8 mouse cellular contexts compared by ENCODE assay signal in the genomic region with DNA sequence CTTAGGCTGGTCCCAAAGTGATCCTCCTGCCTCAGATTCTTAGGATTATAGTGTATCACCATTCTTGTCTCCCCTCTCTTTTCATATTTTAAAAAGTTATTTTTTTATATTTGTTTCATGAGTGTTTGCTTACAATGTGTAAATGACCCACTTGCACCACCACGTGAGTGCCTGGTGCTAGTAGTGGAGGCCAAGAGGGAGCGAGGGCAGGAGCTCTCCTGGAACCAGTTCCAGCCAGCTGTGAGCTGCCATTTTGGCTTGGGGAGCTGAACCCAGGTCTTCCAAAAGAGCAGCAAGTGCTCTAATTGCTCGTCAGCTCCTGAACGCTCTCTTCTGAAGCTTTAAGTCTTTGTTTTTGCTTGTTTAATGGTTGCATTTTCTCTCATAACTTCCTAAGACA. TPM values are rescaled to one million over a fixed set of nuclear protein-coding genes. Genes with fewer than 3 reads are reported as not detected.
DNase-seq lines count a peak whose midpoint lies in the region; ATAC-seq and TF ChIP-seq lines count a peak whose summit lies in the region.

No protein-coding gene starts in this region.

- H3K4me2 ChIP-seq in forebrain, embryonic 16.5 days (ENCODE audit: low read length), result peak overlapping the region; percentile 83
- peak overlapping the region; percentile 68 for H3K4me2 ChIP-seq in limb, embryonic 12.5 days
- H3K4me2 ChIP-seq in neural tube, embryonic 13.5 days, result peak overlapping the region; percentile 67

- TF ChIP-seq CTCF in thymus, adult 2 months (IDR thresholded peaks at IDR 0.05; ENCODE audit: borderline replicate concordance, control insufficient read depth, extremely low read depth, insufficient read depth, low read length, poor library complexity), result no peak

- H3K4me1 ChIP-seq in megakaryocyte, embryonic 14.5 days, result peaks cover 59% of the 10 kb centered on the region
- H3K4me1 ChIP-seq in forebrain, embryonic 16.5 days (replicated peaks; ENCODE audit: control insufficient read depth, insufficient read depth, low read length), result peaks cover 18% of the 10 kb centered on the region
- peaks cover 21% of the 10 kb centered on the region for H3K4me1 ChIP-seq in limb, embryonic 12.5 days (replicated peaks)
- peaks cover 39% of the 10 kb centered on the region for H3K4me1 ChIP-seq in neural tube, embryonic 13.5 days (replicated peaks)
- H3K4me1 ChIP-seq in thymus, adult 2 months (replicated peaks; ENCODE audit: control insufficient read depth, insufficient read depth, low read length), result peaks cover 11% of the 10 kb centered on the region

- TF ChIP-seq POLR2A in thymus, adult 2 months (IDR thresholded peaks at IDR 0.05; ENCODE audit: control insufficient read depth, extremely low read depth, insufficient read depth, low read length, poor library complexity), result no peak

- no peaks in the 10 kb centered on the region for H3K27me3 ChIP-seq in megakaryocyte, embryonic 14.5 days (replicated peaks)
- no peaks in the 10 kb centered on the region for H3K27me3 ChIP-seq in forebrain, embryonic 16.5 days (replicated peaks; ENCODE audit: control insufficient read depth, insufficient read depth, low read length)
- H3K27me3 ChIP-seq in limb, embryonic 12.5 days, result no peaks in the 10 kb centered on the region
- no peaks in the 10 kb centered on the region for H3K27me3 ChIP-seq in neural tube, embryonic 13.5 days
- H3K27me3 ChIP-seq in thymus, adult 2 months (ENCODE audit: control insufficient read depth, insufficient read depth, low read length), result no peaks in the 10 kb centered on the region

- no peak for ATAC-seq in megakaryocyte, adult 5-6 weeks (ENCODE audit: poor library complexity, severe bottlenecking)
- no peak for ATAC-seq in forebrain, embryonic 16.5 days
- ATAC-seq in limb, embryonic 12.5 days (ENCODE audit: insufficient number of reproducible peaks, insufficient read depth, low FRiP score, low TSS enrichment, low read depth), result no peak
- no peak for ATAC-seq in neural tube, embryonic 13.5 days (ENCODE audit: low read depth)

- no peak for DNase-seq in ovary, postnatal 36 days (ENCODE audit: low spot score)
- DNase-seq in right cerebral cortex, postnatal 36 days (ENCODE audit: low spot score in 2 of 2), result no peak
- DNase-seq in thymus, adult 2 months, result no peak

- H3K36me3 ChIP-seq in megakaryocyte, embryonic 14.5 days (replicated peaks; ENCODE audit: low read length), result peaks cover 17% of the 10 kb centered on the region
- no peaks in the 10 kb centered on the region for H3K36me3 ChIP-seq in forebrain, embryonic 16.5 days (ENCODE audit: control insufficient read depth, insufficient read depth)
- peaks cover 4% of the 10 kb centered on the region; the same call in 1 of the 2 replicates for H3K36me3 ChIP-seq in limb, embryonic 12.5 days
- peaks cover 4% of the 10 kb centered on the region; the same call in 1 of the 2 replicates for H3K36me3 ChIP-seq in neural tube, embryonic 13.5 days
- H3K36me3 ChIP-seq in thymus, adult 2 months (ENCODE audit: control insufficient read depth, insufficient read depth, low read length), result peaks cover under 1% of the 10 kb centered on the region; the same call in 1 of the 2 replicates

- WGBS in forebrain, embryonic 16.5 days, result 34% methylated on average over 4 of the region's 4 CpGs
- 70% methylated on average over 4 of the region's 4 CpGs for WGBS in limb, embryonic 12.5 days
- WGBS in neural tube, embryonic 13.5 days, result 72% methylated on average over 4 of the region's 4 CpGs
- WGBS in thymus, adult 2 months, result 87% methylated on average over 4 of the region's 4 CpGs

- H3K27ac ChIP-seq in forebrain, embryonic 16.5 days (ENCODE audit: low read length), result no peak overlapping the region
- no peak overlapping the region for H3K27ac ChIP-seq in limb, embryonic 12.5 days
- no peak overlapping the region for H3K27ac ChIP-seq in neural tube, embryonic 13.5 days (replicated peaks)
- no peak overlapping the region for H3K27ac ChIP-seq in thymus, adult 2 months (ENCODE audit: control insufficient read depth, insufficient read depth, low read length)

- no peak overlapping the region for H3K9ac ChIP-seq in forebrain, embryonic 16.5 days (replicated peaks; ENCODE audit: low read depth, low read length)
- no peak overlapping the region for H3K9ac ChIP-seq in limb, embryonic 12.5 days (replicated peaks)
- no peak overlapping the region for H3K9ac ChIP-seq in neural tube, embryonic 13.5 days

- peak overlapping the region; percentile 95 for H3K4me3 ChIP-seq in megakaryocyte, embryonic 14.5 days (replicated peaks)
- H3K4me3 ChIP-seq in forebrain, embryonic 16.5 days (replicated peaks; ENCODE audit: low read length), result no peak overlapping the region
- H3K4me3 ChIP-seq in limb, embryonic 12.5 days (replicated peaks), result 0 out of 2 replicates have a peak overlapping the region, but pooled peaks have one; percentile 6
- peak overlapping the region; percentile 10; the same call in 1 of the 2 replicates for H3K4me3 ChIP-seq in neural tube, embryonic 13.5 days
- no peak overlapping the region for H3K4me3 ChIP-seq in thymus, adult 2 months (ENCODE audit: control insufficient read depth, insufficient read depth, low read length)

- H3K9me3 ChIP-seq in megakaryocyte, embryonic 14.5 days, result no peaks in the 10 kb centered on the region
- no peaks in the 10 kb centered on the region for H3K9me3 ChIP-seq in forebrain, embryonic 16.5 days (ENCODE audit: control insufficient read depth, low read length)
- H3K9me3 ChIP-seq in limb, embryonic 12.5 days, result no peaks in the 10 kb centered on the region
- H3K9me3 ChIP-seq in neural tube, embryonic 13.5 days, result no peaks in the 10 kb centered on the region

RNA-seq across cellular contexts. Expression of a gene that starts 3.6 kb away (rescaled TPM):
- 14.4 and 16.4 TPM in 2 replicates for polyA plus RNA-seq in megakaryocyte, embryonic 14.5 days (2012; ENCODE audit: insufficient read depth, low replicate concordance)
- 42.9 and 46.0 TPM in 2 replicates for total RNA-seq in megakaryocyte, adult 5-6 weeks (2015)
- total RNA-seq in megakaryocyte, adult 5-6 weeks (2017), result 40.0 and 41.4 TPM in 2 replicates
- 85.5 and 97.5 TPM in 2 replicates for polyA plus RNA-seq in forebrain, embryonic 16.5 days (2015; fragmentation: Nextera tagmentation; extraction: Ambion mirVana)
- polyA plus RNA-seq in limb, embryonic 12.5 days (2016; fragmentation: Nextera tagmentation; extraction: Ambion mirVana), result 91.4 and 95.3 TPM in 2 replicates
- polyA plus RNA-seq in neural tube, embryonic 13.5 days (2015; fragmentation: Nextera tagmentation; extraction: Ambion mirVana), result 98.5 and 116 TPM in 2 replicates
- 34.1 and 36.4 TPM in 2 replicates for polyA plus RNA-seq in thymus, adult 2 months (2012; rRNA removed)

Comparison
In these comparisons a context has a peak if more than half of its experiments do, and no peak if none do; other contexts are left out.
1. H3K4me3 ChIP-seq: peak in megakaryocyte, embryonic 14.5 days (single experiment), limb, embryonic 12.5 days (single experiment) and neural tube, embryonic 13.5 days (single experiment); none in forebrain, embryonic 16.5 days (single experiment) and thymus, adult 2 months (single experiment).
2. Peak in every context shown above with its lines, with median percentiles within 50 percentile points of each other: H3K4me2 ChIP-seq.